In genomic region chr2:32506673-32507668, GRCm38 (mm10) we compare ENCODE assay signal across 13 mouse cellular contexts. TPM values are rescaled to one million over a fixed set of nuclear protein-coding genes. Genes with fewer than 3 reads are reported as not detected.
DNase-seq lines count a peak whose midpoint lies in the region; ATAC-seq lines count a peak whose summit lies in the region.
"Had no signal": no experiment of that assay in that cellular context is flagged by ENCODE, and none has a peak within 500 bp of the region (broad histone marks: within the 10 kb centered on the region; RNA-seq: fewer than 3 reads in every experiment).

No protein-coding gene starts in this region.

- no peaks in the 10 kb centered on the region for H3K27me3 ChIP-seq in heart, embryonic 12.5 days (replicated peaks)
- no peaks in the 10 kb centered on the region for H3K27me3 ChIP-seq in midbrain, embryonic 11.5 days (ENCODE audit: control insufficient read depth, insufficient read depth, low read length)
- H3K27me3 ChIP-seq in midbrain, embryonic 10.5 days (ENCODE audit: low read depth, poor library complexity, severe bottlenecking) = no peaks in the 10 kb centered on the region
- H3K27me3 ChIP-seq in stomach, embryonic 16.5 days (ENCODE audit: control insufficient read depth, insufficient read depth, low read length) = no peaks in the 10 kb centered on the region
- H3K27me3 ChIP-seq: limb, embryonic 13.5 days; Patski had no signal

- peak; percentile 56 to 83 for DNase-seq in heart, adult 18-20 months
- peak; percentile 56 for DNase-seq in midbrain, embryonic 11.5 days (ENCODE audit: low spot score, missing footprints)
- no peak for DNase-seq in midbrain, embryonic 10.5 days (ENCODE audit: low spot score)
- DNase-seq in heart, postnatal 4 days = peak; percentile 29
- DNase-seq in adrenal gland, postnatal 4 days (ENCODE audit: low spot score in 2 of 2) = no peak
- DNase-seq in c-Kit-positive CD71-positive TER-119-positive erythroid progenitor cells, embryonic 14.5 days (ENCODE audit: low spot score) = no peak
- DNase-seq: adrenal gland, postnatal 25 days; cerebellum, postnatal 36 days; retina, postnatal 1 day had no signal

- H3K36me3 ChIP-seq in heart, embryonic 12.5 days = no peaks in the 10 kb centered on the region
- no peaks in the 10 kb centered on the region for H3K36me3 ChIP-seq in midbrain, embryonic 11.5 days (ENCODE audit: control insufficient read depth, insufficient read depth, low read length)
- H3K36me3 ChIP-seq in midbrain, embryonic 10.5 days = no peaks in the 10 kb centered on the region
- H3K36me3 ChIP-seq in stomach, embryonic 16.5 days (ENCODE audit: control insufficient read depth, insufficient read depth, low read length) = no peaks in the 10 kb centered on the region
- H3K36me3 ChIP-seq: limb, embryonic 13.5 days had no signal

- H3K9ac ChIP-seq in heart, embryonic 12.5 days = no peak overlapping the region
- H3K9ac ChIP-seq in midbrain, embryonic 11.5 days (ENCODE audit: low read length) = no peak overlapping the region
- H3K9ac ChIP-seq in stomach, embryonic 16.5 days (ENCODE audit: low read length) = no peak overlapping the region; the same call in 1 of the 2 replicates
- H3K9ac ChIP-seq: limb, embryonic 13.5 days had no signal

- H3K4me2 ChIP-seq in heart, embryonic 12.5 days = no peak overlapping the region
- no peak overlapping the region for H3K4me2 ChIP-seq in midbrain, embryonic 11.5 days
- no peak overlapping the region for H3K4me2 ChIP-seq in stomach, embryonic 16.5 days (ENCODE audit: low read depth, low read length)
- H3K4me2 ChIP-seq: limb, embryonic 13.5 days had no signal

- 62% methylated on average over 22 of the region's 22 CpGs for WGBS in heart, embryonic 12.5 days
- 79% methylated on average over 22 of the region's 22 CpGs for WGBS in midbrain, embryonic 11.5 days
- 79% methylated on average over 22 of the region's 22 CpGs for WGBS in midbrain, embryonic 10.5 days
- whole genome bisulfite sequencing in stomach, embryonic 16.5 days = 55% methylated on average over 22 of the region's 22 CpGs

- peaks cover 30% of the 10 kb centered on the region for H3K4me1 ChIP-seq in heart, embryonic 12.5 days (replicated peaks)
- no peaks in the 10 kb centered on the region for H3K4me1 ChIP-seq in midbrain, embryonic 11.5 days (ENCODE audit: control insufficient read depth, insufficient read depth, low read length)
- peaks cover 23% of the 10 kb centered on the region for H3K4me1 ChIP-seq in midbrain, embryonic 10.5 days
- H3K4me1 ChIP-seq in stomach, embryonic 16.5 days (ENCODE audit: control insufficient read depth, insufficient read depth, low read length) = peaks cover 26% of the 10 kb centered on the region

- no peak overlapping the region for H3K4me3 ChIP-seq in heart, embryonic 12.5 days
- no peak overlapping the region for H3K4me3 ChIP-seq in midbrain, embryonic 11.5 days (ENCODE audit: low read depth, low read length)
- H3K4me3 ChIP-seq in midbrain, embryonic 10.5 days = no peak overlapping the region
- H3K4me3 ChIP-seq in stomach, embryonic 16.5 days (replicated peaks; ENCODE audit: low read length) = no peak overlapping the region
- H3K4me3 ChIP-seq: limb, embryonic 13.5 days had no signal

- ATAC-seq in heart, embryonic 12.5 days (ENCODE audit: insufficient number of reproducible peaks, low FRiP score) = no peak
- no peak for ATAC-seq in midbrain, embryonic 11.5 days (ENCODE audit: low FRiP score)
- ATAC-seq in stomach, embryonic 16.5 days (ENCODE audit: insufficient read depth, low FRiP score) = no peak; the same call in 1 of the 2 replicates
- ATAC-seq: Patski had no signal

- H3K9me3 ChIP-seq in heart, embryonic 12.5 days (replicated peaks) = peaks cover 3% of the 10 kb centered on the region
- H3K9me3 ChIP-seq in midbrain, embryonic 11.5 days (ENCODE audit: control insufficient read depth, low read length) = peaks cover 4% of the 10 kb centered on the region; the same call in 1 of the 2 replicates
- H3K9me3 ChIP-seq in midbrain, embryonic 10.5 days (replicated peaks) = peaks cover 5% of the 10 kb centered on the region; the same call in 1 of the 2 replicates
- H3K9me3 ChIP-seq in stomach, embryonic 16.5 days (replicated peaks; ENCODE audit: control insufficient read depth, low read length) = peaks cover 3% of the 10 kb centered on the region

- no peak overlapping the region for H3K27ac ChIP-seq in heart, embryonic 12.5 days (ENCODE audit: poor library complexity, severe bottlenecking)
- no peak overlapping the region for H3K27ac ChIP-seq in midbrain, embryonic 11.5 days (ENCODE audit: low read depth, low read length)
- H3K27ac ChIP-seq in midbrain, embryonic 10.5 days (replicated peaks) = no peak overlapping the region; the same call in 1 of the 2 replicates
- H3K27ac ChIP-seq in stomach, embryonic 16.5 days (ENCODE audit: low read length) = peak overlapping the region; percentile 79
- H3K27ac ChIP-seq: limb, embryonic 13.5 days had no signal

RNA-seq across cellular contexts. Expression of gene Fam102a, which starts 28.2 kb away (rescaled TPM):
- total RNA-seq in heart, adult 18-20 months (2021) = 1 to 10 TPM; 4.9 to 5.9 TPM
- 7.9 and 9.0 TPM in 2 replicates for polyA plus RNA-seq in heart, embryonic 12.5 days (2016; fragmentation: Nextera tagmentation; extraction: Ambion mirVana)
- 6.3 and 6.8 TPM in 2 replicates for polyA plus RNA-seq in midbrain, embryonic 11.5 days (2014; fragmentation: Nextera tagmentation; extraction: Ambion mirVana)
- polyA plus RNA-seq in midbrain, embryonic 10.5 days (2016; fragmentation: Nextera tagmentation; extraction: Ambion mirVana) = 6.8 and 7.9 TPM in 2 replicates
- total RNA-seq in heart, postnatal 4 days (2021) = 10 to 100 TPM in 1 of 2 experiments, 1 to 10 TPM in 1; 9.9 to 11.0 TPM
- 11.4 and 12.8 TPM in 2 replicates for polyA plus RNA-seq in stomach, embryonic 16.5 days (2015; fragmentation: Nextera tagmentation; extraction: Ambion mirVana)
- total RNA-seq in adrenal gland, postnatal 4 days (2021) = 10 to 100 TPM; 36.6 to 38.0 TPM

RNA-seq across cellular contexts. Expression of gene Slc25a25, which starts 55.7 kb away (rescaled TPM):
- total RNA-seq in heart, adult 18-20 months (2021) = 10 to 100 TPM in 1 of 2 experiments, 1 to 10 TPM in 1; 8.4 to 11.5 TPM
- 13.0 and 14.3 TPM in 2 replicates for polyA plus RNA-seq in heart, embryonic 12.5 days (2016; fragmentation: Nextera tagmentation; extraction: Ambion mirVana)
- polyA plus RNA-seq in midbrain, embryonic 11.5 days (2014; fragmentation: Nextera tagmentation; extraction: Ambion mirVana) = 20.0 and 20.4 TPM in 2 replicates
- 29.2 and 35.7 TPM in 2 replicates for polyA plus RNA-seq in midbrain, embryonic 10.5 days (2016; fragmentation: Nextera tagmentation; extraction: Ambion mirVana)
- total RNA-seq in heart, postnatal 4 days (2021) = 10 to 100 TPM; 16.4 to 22.2 TPM
- 15.4 and 16.9 TPM in 2 replicates for polyA plus RNA-seq in stomach, embryonic 16.5 days (2015; fragmentation: Nextera tagmentation; extraction: Ambion mirVana)
- total RNA-seq in adrenal gland, postnatal 4 days (2021) = 10 to 100 TPM; 28.0 to 33.7 TPM

RNA-seq across cellular contexts. Expression of gene Naif1, which starts 56.7 kb away (rescaled TPM):
- 1 to 10 TPM; 3.0 to 3.1 TPM for total RNA-seq in heart, adult 18-20 months (2021)
- 4.7 and 5.4 TPM in 2 replicates for polyA plus RNA-seq in heart, embryonic 12.5 days (2016; fragmentation: Nextera tagmentation; extraction: Ambion mirVana)
- polyA plus RNA-seq in midbrain, embryonic 11.5 days (2014; fragmentation: Nextera tagmentation; extraction: Ambion mirVana) = 6.3 and 6.4 TPM in 2 replicates
- polyA plus RNA-seq in midbrain, embryonic 10.5 days (2016; fragmentation: Nextera tagmentation; extraction: Ambion mirVana) = 5.9 and 6.4 TPM in 2 replicates
- total RNA-seq in heart, postnatal 4 days (2021) = 1 to 10 TPM; 3.5 to 3.6 TPM
- 5.1 and 5.7 TPM in 2 replicates for polyA plus RNA-seq in stomach, embryonic 16.5 days (2015; fragmentation: Nextera tagmentation; extraction: Ambion mirVana)
- total RNA-seq in adrenal gland, postnatal 4 days (2021) = 1 to 10 TPM; 4.1 to 4.2 TPM

Comparison
In these comparisons a context has a peak if more than half of its experiments do, and no peak if none do; other contexts are left out.
1. DNase-seq: peak in heart, adult 18-20 months (2 of 2), midbrain, embryonic 11.5 days (single experiment) and heart, postnatal 4 days (single experiment); none in midbrain, embryonic 10.5 days (single experiment), adrenal gland, postnatal 4 days (0 of 2) and c-Kit-positive CD71-positive TER-119-positive erythroid progenitor cells, embryonic 14.5 days (single experiment).